Mouse (Mus musculus) gastrocnemius, postnatal 36 days (tissue): ENCODE results near the gene Sin3a. TPM values are rescaled to one million over a fixed set of nuclear protein-coding genes. Genes with fewer than 3 reads are reported as not detected.

Source experiments
- DNase-seq, 2 experiments: peaks; one replicate each; pipeline ENCODE4 v3.0.0; 2022
- intact Hi-C: fragments of 180-260 bp; cut with DNase I; formaldehyde crosslinking; loops from one replicate; pipeline ENCODE4 v1.15.1; 2025
- total RNA-seq, 2 experiments: library from RNA; stranded (reverse); gene quantifications; 2 replicates each; pipeline ENCODE4 v1.2.3; 2021

Sin3a gene
- total RNA-seq, 2 experiments from 2014 or later = 14.3 to 21.3 TPM

GRCm38 (mm10) chr9:57158013-57158470 lies 86.2 kb downstream of the Sin3a start, which contains the start of gene Commd4:
Gene Commd4 (minus strand): TSS chr9:57158331.
- intact Hi-C loops = no loop called here
- peak; percentile 57 to 90 for DNase-seq

GRCm38 (mm10) chr9:57158506-57158905 lies 86.7 kb downstream of the Sin3a start:
- intact Hi-C loops = no loop called here
- no peak for DNase-seq

- DNase-seq = no peak
- intact Hi-C loops = no loop called here
These were observed 90.7 kb downstream of the Sin3a start for GRCm38 (mm10) chr9:57162496-57162895.

- intact Hi-C loops = no loop called here
- DNase-seq = no peak
These were observed 91.3 kb downstream of the Sin3a start for GRCm38 (mm10) chr9:57163137-57163536.

- intact Hi-C loops = no loop called here
- DNase-seq = no peak
These were observed 94.3 kb downstream of the Sin3a start for GRCm38 (mm10) chr9:57166173-57166572.

- DNase-seq = no peak
- intact Hi-C loops = no loop called here
These were observed 96.6 kb downstream of the Sin3a start for GRCm38 (mm10) chr9:57168411-57168810.

Other genes with a start within 250 kb of the Sin3a start
- gene Odf3l1, start 207.4 kb upstream of the Sin3a start, total RNA-seq = not detected
- gene Cspg4, start 207.0 kb upstream of the Sin3a start, total RNA-seq = 1 to 10 TPM; 5.7 to 8.2 TPM
- 1 to 10 TPM; 3.9 to 4.0 TPM for gene Snx33, start 143.7 kb upstream of the Sin3a start, total RNA-seq
- gene Imp3, start 134.6 kb upstream of the Sin3a start, total RNA-seq = 10 to 100 TPM; 40.0 to 46.9 TPM
- gene Snupn, start 121.2 kb upstream of the Sin3a start, total RNA-seq = 1 to 10 TPM; 7.2 to 8.8 TPM
- gene Ptpn9, start 77.1 kb upstream of the Sin3a start, total RNA-seq = 1 to 10 TPM; 3.1 to 4.2 TPM
- 10 to 100 TPM; 24.9 to 38.3 TPM for gene Man2c1, start 58.6 kb downstream of the Sin3a start, total RNA-seq
- gene Neil1, start 76.3 kb downstream of the Sin3a start, total RNA-seq = 1 to 10 TPM; 4.9 to 6.9 TPM
- gene Commd4, start 86.3 kb downstream of the Sin3a start, total RNA-seq = 10 to 100 TPM; 26.4 to 32.4 TPM
- not detected for gene Trcg1, start 164.5 kb downstream of the Sin3a start, total RNA-seq
- gene 1700017B05Rik, start 190.6 kb downstream of the Sin3a start, total RNA-seq = 1 to 10 TPM; 3.8 to 4.2 TPM